Mouse (Mus musculus): ENCODE results near the gene Aatf.

The Aatf gene

DNA sequence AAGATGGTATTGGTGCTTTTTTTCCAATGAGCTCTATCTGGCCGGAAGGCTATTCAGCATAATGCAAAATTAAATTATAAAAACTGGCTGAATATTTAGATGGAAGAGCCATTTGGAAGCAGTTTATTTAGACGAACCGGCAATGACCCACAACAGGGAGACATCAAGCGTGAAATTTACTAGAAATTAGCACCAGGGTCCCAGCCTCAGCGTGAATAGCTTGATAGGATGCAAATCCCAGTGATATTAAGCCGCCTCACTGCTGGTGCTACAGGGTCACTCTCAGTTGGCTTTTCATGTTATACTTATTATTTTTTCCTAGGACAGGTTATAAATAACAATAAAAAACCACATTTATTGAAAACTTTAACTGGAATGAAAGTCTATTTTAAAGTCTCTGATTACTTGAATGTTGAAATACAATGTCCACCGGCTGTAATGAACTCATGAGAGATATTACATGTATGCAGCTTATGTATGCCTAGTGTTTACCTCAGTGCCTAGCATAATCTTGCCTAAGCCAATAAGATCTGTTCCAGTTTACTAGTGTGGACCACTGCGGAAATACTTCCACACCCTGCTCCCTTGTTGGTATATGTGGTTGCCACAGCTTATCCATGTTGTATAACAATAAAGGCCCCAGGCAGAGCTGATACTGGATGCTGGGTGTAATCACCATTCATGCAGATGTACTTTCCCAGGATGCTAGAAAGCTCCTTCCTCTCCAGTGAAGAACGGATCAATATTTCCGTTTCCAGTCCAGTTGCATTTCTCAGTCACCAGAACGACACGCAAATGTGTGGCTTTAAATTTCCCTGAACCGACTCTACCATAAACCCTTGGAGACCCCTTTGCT, 136.6 kb downstream of the Aatf start:
- DNase-seq (ENCODE audit: low spot score in 2 of 2) = no peak

- no peak for DNase-seq (ENCODE audit: low spot score in 2 of 2)
Observed at GRCm38 (mm10) chr11:84375951-84376496, 137.3 kb downstream of the Aatf start.

DNA sequence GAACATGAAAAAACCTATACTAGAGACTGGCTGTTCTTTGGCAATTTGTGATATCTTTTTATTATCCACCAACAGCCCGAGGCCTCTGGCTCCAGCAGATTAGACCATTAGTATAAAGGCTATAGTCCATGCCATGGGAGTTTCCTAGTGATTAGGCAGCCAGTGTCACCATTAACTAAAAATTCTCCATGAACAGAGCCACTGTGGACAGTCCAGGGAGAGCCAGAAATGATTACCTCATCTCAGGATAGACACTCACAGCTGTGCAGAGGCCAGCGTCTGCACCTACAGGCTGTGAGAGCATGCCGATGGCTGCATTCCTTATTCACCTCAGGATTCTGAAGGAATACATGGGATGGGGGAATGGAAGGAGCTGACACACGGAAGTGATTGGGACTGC, 140.2 kb downstream of the Aatf start:
- no peak for DNase-seq (ENCODE audit: low spot score in 2 of 2)
